Mouse (Mus musculus) hindbrain, embryonic 15.5 days (tissue): ENCODE data around the gene Hspa5. TPM values are rescaled to one million over a fixed set of nuclear protein-coding genes. Genes with fewer than 3 reads are reported as not detected.
A peak's percentile ranks its signal among the peaks of the same experiment; 100 is the strongest.
"Not testable (repeated sequence)": the region's sequence is repeated elsewhere in the genome, so short reads cannot be mapped to it uniquely, and the experiment has no call there.

Experiments used
- ATAC-seq: fragments of 200-750 bp; cut with Nextera tagmentation; 2 replicates; pipeline ENCODE4 v1.8.0; 2017; ENCODE audit warnings: low read depth, moderate number of reproducible peaks, moderate TSS enrichment; ENCODE audit not compliant: low FRiP score
- H3K27ac ChIP-seq: fragments of 300-500 bp; sonication (generic); replicated peaks from 2 replicates; pipeline ENCODE4 v1.5.1; 2015; ENCODE audit warnings: mild to moderate bottlenecking, inconsistent platforms
- H3K27me3 ChIP-seq: fragments of 300-500 bp; sonication (generic); 2 replicates; pipeline ENCODE4 v1.6.1; 2015; ENCODE audit warnings: control low read depth, inconsistent platforms
- H3K36me3 ChIP-seq: fragments of 300-500 bp; sonication (generic); 2 replicates; pipeline ENCODE4 v1.6.1; 2015; ENCODE audit warnings: control low read depth, inconsistent platforms
- H3K4me1 ChIP-seq: fragments of 300-500 bp; sonication (generic); replicated peaks from 2 replicates; pipeline ENCODE4 v1.6.1; 2015; ENCODE audit warnings: control low read depth, inconsistent platforms
- H3K4me2 ChIP-seq: fragments of 300-500 bp; sonication (generic); 2 replicates; pipeline ENCODE4 v1.6.1; 2015; ENCODE audit warnings: moderate library complexity, mild to moderate bottlenecking, inconsistent platforms
- H3K4me3 ChIP-seq: fragments of 300-500 bp; sonication (generic); 2 replicates; pipeline ENCODE4 v1.5.1; 2015; ENCODE audit warnings: mild to moderate bottlenecking, inconsistent platforms
- H3K9ac ChIP-seq: fragments of 300-500 bp; sonication (generic); 2 replicates; pipeline ENCODE4 v1.6.1; 2015; ENCODE audit warnings: inconsistent platforms
- H3K9me3 ChIP-seq: fragments of 300-500 bp; sonication (generic); 2 replicates; pipeline ENCODE4 v1.6.1; 2016; ENCODE audit warnings: control low read depth, inconsistent platforms
- WGBS: fragments of 180-500 bp; shearing (Covaris S2); methylation state at CpG from one replicate; pipeline ENCODE4 v1.1.7; 2015; 5-methylcytosine and 5-hydroxymethylcytosine counted together
- polyA plus RNA-seq: library from polyadenylated mRNA; unstranded; fragments of >200 nt; fragmentation: Nextera tagmentation; extraction: Ambion mirVana; gene quantifications from 2 replicates; pipeline ENCODE4 v1.2.1, GENCODE M21; 2015

The Hspa5 gene
- polyA plus RNA-seq, 1 experiment from 2014 or later = 436 TPM

GRCm38 (mm10) chr2:34773673-34774072 is 1.9 kb downstream of the Hspa5 start:
- peak overlapping the region; percentile 71 for H3K4me2 ChIP-seq
- no peaks in the 10 kb centered on the region for H3K27me3 ChIP-seq
- H3K4me3 ChIP-seq = peak overlapping the region; percentile 75
- peaks cover 51% of the 10 kb centered on the region for H3K36me3 ChIP-seq
- H3K4me1 ChIP-seq = peaks cover 67% of the 10 kb centered on the region
- no peaks in the 10 kb centered on the region for H3K9me3 ChIP-seq
- H3K9ac ChIP-seq = no peak overlapping the region; the same call in 1 of the 2 replicates
- no peak overlapping the region for H3K27ac ChIP-seq
- no peak for ATAC-seq
- 92% methylated on average over 4 of the region's 4 CpGs for WGBS

GRCm38 (mm10) chr2:34774493-34774892 is 2.7 kb downstream of the Hspa5 start:
- 95% methylated on average over 6 of the region's 6 CpGs for WGBS
- Histone ChIP-seq H3K36me3 (peaks cover 55% of the 10 kb centered on the region), H3K9me3 (no peaks in the 10 kb centered on the region), H3K27me3 (no peaks in the 10 kb centered on the region), H3K4me2 (peak overlapping the region; percentile 71), H3K4me1 (peaks cover 67% of the 10 kb centered on the region), H3K4me3 (0 out of 2 replicates have a peak overlapping the region, but pooled peaks have one; percentile 7), H3K27ac (no peak overlapping the region), H3K9ac (no peak overlapping the region)
- no peak for ATAC-seq

DNA sequence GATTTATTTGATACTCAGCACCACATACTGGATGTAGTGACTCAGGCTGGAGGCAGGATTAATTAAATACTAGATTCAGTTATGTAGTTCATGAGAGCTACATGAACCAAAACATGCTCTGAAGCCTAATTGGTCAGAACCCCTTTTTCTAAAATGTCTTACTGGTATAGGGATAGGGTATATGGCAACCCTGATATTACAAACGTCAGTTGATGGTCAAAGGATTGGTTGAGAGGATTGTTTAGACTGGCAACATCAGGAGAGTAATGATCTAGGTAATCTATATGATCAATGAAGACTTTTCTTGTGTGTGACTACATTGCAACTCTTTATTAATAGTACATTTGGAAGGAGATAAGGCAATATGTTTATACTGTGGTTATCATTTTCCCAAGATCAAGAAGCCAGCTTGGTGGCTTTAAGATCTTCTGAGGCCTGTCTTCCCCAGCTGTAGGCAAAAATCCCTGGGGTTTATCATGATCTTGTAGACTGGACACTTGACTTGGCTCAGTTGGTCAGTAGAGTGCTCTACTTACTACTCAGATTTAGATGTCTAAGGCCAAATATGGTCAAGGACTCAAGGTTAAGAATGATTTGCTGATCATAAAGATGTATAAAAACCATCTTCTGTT is 5.6 kb downstream of the Hspa5 start:
- H3K4me1 ChIP-seq = peaks cover 59% of the 10 kb centered on the region
- no peaks in the 10 kb centered on the region for H3K9me3 ChIP-seq
- peaks cover 71% of the 10 kb centered on the region for H3K36me3 ChIP-seq
- WGBS = 69% methylated on average over 1 of the region's 1 CpGs
- H3K4me2 ChIP-seq = peak overlapping the region; percentile 71
- no peak overlapping the region for H3K27ac ChIP-seq
- no peak for ATAC-seq
- no peak overlapping the region for H3K9ac ChIP-seq
- no peaks in the 10 kb centered on the region for H3K27me3 ChIP-seq
- H3K4me3 ChIP-seq = no peak overlapping the region

DNA sequence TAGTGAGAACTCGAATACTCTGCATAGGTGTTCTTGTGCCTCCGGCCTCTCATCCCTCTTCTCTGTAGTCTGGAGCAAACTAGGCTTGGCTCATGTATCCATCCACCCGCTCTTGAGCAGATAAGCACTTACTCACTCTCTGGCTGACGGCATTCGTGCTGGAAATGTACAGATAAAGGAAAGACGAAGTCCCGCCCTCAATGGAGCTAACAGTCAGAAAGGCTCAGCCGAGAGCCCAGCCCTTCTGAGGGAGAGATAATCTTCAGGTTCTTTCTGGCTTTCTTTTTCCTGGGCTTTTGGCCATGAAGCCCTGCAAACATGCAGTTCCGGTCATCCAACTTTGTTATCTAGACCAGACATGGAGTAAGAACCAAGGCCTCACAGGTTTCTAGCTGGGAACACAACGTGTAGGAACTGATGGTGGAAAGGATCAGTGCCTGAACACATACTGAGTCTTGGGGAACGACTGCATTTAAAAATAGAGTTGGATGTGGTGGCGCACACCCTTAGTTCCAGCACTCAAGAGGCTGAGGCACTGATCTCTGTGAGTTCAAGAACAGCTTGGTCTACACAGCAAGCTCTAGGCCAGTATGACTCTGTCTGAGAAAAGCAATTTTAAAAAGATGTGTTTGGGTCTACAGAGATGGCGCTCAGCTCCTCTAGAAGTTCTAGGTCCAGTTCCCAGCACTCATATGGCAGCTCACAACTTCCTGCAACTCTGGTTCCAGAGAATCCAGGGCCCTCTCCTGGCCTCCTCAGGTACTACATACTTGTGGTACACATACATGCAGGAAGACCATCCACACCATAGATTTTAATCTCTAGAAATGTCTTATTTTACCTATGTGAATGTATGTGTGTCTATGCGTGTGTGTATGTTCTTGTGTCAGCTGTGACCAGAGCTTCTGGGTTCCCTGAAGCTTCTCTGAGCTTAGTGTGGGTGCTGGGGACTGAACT is 11.6 kb downstream of the Hspa5 start:
- Histone ChIP-seq H3K9ac (no peak overlapping the region), H3K4me1 (peaks cover 3% of the 10 kb centered on the region), H3K27me3 (no peaks in the 10 kb centered on the region), H3K4me2 (no peak overlapping the region), H3K4me3 (no peak overlapping the region), H3K36me3 (peaks cover 39% of the 10 kb centered on the region), H3K27ac (no peak overlapping the region), H3K9me3 (no peaks in the 10 kb centered on the region)
- WGBS = 92% methylated on average over 14 of the region's 14 CpGs
- ATAC-seq = no peak

GRCm38 (mm10) chr2:34784085-34784484 is 12.3 kb downstream of the Hspa5 start:
- Histone ChIP-seq H3K27me3 (no peaks in the 10 kb centered on the region), H3K36me3 (peaks cover 36% of the 10 kb centered on the region), H3K9me3 (no peaks in the 10 kb centered on the region), H3K4me1 (no peaks in the 10 kb centered on the region), H3K4me3 (no peak overlapping the region), H3K27ac (no peak overlapping the region), H3K4me2 (no peak overlapping the region), H3K9ac (no peak overlapping the region)
- ATAC-seq = no peak
- WGBS = 80% methylated on average over 2 of the region's 2 CpGs

DNA sequence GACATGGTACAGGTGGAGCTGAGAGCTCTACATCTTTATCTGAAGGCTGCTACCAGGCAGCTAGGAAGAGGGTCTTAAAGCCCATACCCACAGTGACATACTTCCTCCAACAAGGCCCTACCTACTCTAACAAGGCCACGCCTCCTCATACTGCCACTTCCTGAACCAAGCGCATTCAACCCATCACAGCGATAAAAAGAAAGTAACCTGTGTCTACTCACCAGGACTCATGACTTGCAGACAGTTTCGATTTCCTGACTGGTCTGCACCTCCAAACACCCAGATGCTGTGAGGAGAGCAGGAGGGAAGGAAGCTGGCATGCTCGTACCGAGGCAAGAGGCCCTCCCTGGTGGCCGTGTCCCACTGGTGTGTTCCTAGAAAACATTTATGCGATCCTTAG is 18.5 kb downstream of the Hspa5 start:
- no peak for ATAC-seq
- H3K4me3 ChIP-seq = no peak overlapping the region
- H3K9ac ChIP-seq = no peak overlapping the region
- 0 out of 2 replicates have a peak, but pooled peaks cover 4% of the 10 kb centered on the region for H3K36me3 ChIP-seq
- H3K9me3 ChIP-seq = no peaks in the 10 kb centered on the region
- no peaks in the 10 kb centered on the region for H3K4me1 ChIP-seq
- H3K27ac ChIP-seq = no peak overlapping the region
- no peak overlapping the region for H3K4me2 ChIP-seq
- 96% methylated on average over 8 of the region's 8 CpGs for WGBS
- H3K27me3 ChIP-seq = no peaks in the 10 kb centered on the region

DNA sequence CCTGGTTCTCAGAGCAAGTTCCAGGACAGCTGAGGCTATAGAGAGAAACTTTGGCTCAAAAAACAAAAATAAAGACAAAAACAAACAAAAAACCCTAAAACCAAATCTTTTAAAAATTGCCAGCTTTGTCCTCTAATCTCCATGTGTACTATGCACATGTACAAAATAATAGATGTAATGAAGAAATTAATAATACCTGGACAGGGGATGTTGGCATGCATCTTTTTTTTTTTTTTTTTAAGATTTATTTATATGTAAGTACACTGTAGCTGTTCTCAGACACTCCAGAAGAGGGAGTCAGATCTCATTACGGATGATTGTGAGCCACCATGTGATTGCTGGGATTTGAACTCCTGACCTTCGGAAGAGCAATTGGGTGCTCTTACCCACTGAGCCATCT is 20.8 kb downstream of the Hspa5 start:
- H3K9me3 ChIP-seq, H3K27ac ChIP-seq, H3K27me3 ChIP-seq, H3K4me2 ChIP-seq, ATAC-seq, H3K4me3 ChIP-seq, H3K36me3 ChIP-seq, H3K4me1 ChIP-seq, H3K9ac ChIP-seq: not testable (repeated sequence)
- 87% methylated on average over 2 of the region's 2 CpGs for WGBS

- Histone ChIP-seq H3K9me3 (no peaks in the 10 kb centered on the region), H3K36me3 (0 out of 2 replicates have a peak, but pooled peaks cover 4% of the 10 kb centered on the region), H3K4me3 (no peak overlapping the region), H3K9ac (no peak overlapping the region), H3K4me2 (no peak overlapping the region), H3K4me1 (peaks cover 6% of the 10 kb centered on the region), H3K27ac (no peak overlapping the region), H3K27me3 (no peaks in the 10 kb centered on the region)
- ATAC-seq = no peak
- WGBS = 95% methylated on average over 2 of the region's 2 CpGs
These were observed 22.7 kb downstream of the Hspa5 start for GRCm38 (mm10) chr2:34794511-34794910.

DNA sequence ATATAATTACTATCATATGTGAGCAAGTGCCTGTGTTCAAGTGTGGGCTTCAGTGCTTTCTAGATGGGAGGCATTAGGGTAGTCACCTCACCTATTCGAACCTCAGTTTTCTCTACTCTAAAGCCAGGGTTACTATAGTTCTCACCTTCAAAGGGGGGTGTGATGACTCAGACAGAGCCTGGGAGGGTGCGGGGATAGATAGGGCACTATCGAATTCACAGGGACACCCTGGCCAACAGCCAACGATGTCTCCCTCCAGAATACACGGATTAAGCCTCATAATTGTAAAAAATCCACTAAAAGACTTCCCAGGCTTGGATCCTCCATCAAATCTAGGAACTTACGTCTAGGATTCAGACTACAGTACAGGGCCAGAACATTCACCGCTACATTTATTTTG is 23.7 kb downstream of the Hspa5 start:
- no peak for ATAC-seq
- Histone ChIP-seq H3K27me3 (no peaks in the 10 kb centered on the region), H3K27ac (no peak overlapping the region), H3K4me1 (peaks cover 9% of the 10 kb centered on the region), H3K9ac (no peak overlapping the region), H3K36me3 (0 out of 2 replicates have a peak, but pooled peaks cover 2% of the 10 kb centered on the region), H3K9me3 (no peaks in the 10 kb centered on the region), H3K4me2 (no peak overlapping the region), H3K4me3 (no peak overlapping the region)
- 94% methylated on average over 7 of the region's 7 CpGs for WGBS

DNA sequence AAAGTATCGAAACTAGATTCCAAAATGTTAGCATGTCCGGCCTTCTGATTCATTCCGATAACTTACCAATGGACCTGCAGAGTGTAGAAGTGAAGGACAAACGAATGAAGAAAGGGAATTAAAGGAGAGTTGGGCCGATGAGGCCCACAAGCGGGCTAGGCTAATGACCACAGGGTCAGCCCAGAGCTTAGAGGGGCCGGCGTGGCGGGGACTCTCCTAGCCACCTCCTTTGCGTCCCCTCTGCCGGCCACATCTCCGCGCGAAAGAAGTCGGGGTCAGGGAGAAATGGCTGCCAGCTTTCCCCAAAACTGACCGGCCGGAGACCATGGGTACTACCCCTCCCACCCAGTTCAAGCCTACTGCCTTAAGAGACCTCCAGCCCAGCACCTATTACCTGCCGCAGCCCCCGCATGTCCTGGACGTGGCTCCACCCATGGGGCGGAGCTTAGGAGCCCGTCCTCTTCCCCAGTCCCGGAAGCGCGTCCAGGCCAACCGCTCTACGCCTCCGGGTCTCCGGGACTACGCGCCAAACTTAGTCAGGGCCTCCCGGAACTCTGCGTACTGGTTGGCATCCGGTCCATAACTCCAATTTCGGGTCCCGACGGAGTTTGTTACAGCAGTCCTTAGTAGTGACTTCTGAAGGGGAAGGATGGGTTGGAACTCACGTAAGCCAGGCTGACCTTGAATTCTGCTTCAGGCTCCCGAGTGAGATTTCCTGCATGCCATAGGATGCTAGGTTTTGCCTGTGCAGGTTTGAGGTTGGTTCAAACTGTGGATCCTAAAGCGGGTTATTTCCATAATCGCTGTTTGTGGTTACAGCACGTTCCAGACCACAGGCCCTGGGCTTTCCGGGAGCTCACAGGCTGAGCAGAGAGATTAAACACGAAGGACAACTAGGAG is 27.8 kb downstream of the Hspa5 start, which contains the start of gene Rabepk:
Rabepk (minus strand) TSS at position 556 of the 900 bp plus-strand sequence.
- H3K36me3 ChIP-seq = no peaks in the 10 kb centered on the region

DNA sequence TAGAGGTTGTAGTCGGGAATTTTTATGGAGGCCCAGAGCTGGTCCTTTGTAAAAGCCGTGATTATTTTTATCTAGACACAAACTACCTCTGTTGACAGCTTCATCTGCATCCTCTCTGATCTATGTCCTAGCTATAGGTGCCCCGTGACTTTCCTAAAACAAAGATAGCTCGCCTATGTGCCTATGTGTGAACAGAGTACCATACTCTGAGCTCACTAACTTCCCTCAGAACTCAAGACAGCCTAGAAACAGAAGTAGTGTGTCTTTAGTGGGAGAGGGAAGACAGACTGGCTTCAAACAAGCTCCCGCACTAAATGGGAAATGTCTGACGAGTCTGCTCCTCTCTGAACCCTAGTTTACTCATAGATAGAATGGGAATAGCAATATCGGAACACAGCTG is 28.6 kb downstream of the Hspa5 start:
- Histone ChIP-seq H3K9me3 (no peaks in the 10 kb centered on the region), H3K36me3 (0 out of 2 replicates have a peak, but pooled peaks cover 2% of the 10 kb centered on the region), H3K4me2 (no peak overlapping the region; the same call in 1 of the 2 replicates), H3K27me3 (no peaks in the 10 kb centered on the region), H3K27ac (no peak overlapping the region), H3K4me1 (peaks cover 24% of the 10 kb centered on the region), H3K4me3 (peak overlapping the region; percentile 63; the same call in 1 of the 2 replicates), H3K9ac (no peak overlapping the region)
- ATAC-seq = no peak
- WGBS = 81% methylated on average over 7 of the region's 7 CpGs

More for the DNA sequence above, 27.8 kb downstream of the Hspa5 start, which contains the start of gene Rabepk:
- no peaks in the 10 kb centered on the region for H3K27me3 ChIP-seq
- H3K4me1 ChIP-seq = peaks cover 21% of the 10 kb centered on the region
- 5% methylated on average over 44 of the region's 44 CpGs for WGBS
- peak within 1 kb of the TSS; percentile 46 for H3K27ac ChIP-seq
- peak within 1 kb of the TSS; percentile 71 for H3K4me2 ChIP-seq
- H3K9ac ChIP-seq = peak within 1 kb of the TSS; percentile 59
- ATAC-seq = peak; percentile 55
- H3K9me3 ChIP-seq = no peaks in the 10 kb centered on the region
- H3K4me3 ChIP-seq = peak within 1 kb of the TSS; percentile 63
